Mouse (Mus musculus) embryo, embryonic 10 days (tissue): ENCODE data around the gene Zfhx2.

Source experiments
- DNase-seq: peaks from one replicate; pipeline ENCODE4 v3.0.0-alpha.2; 2015; ENCODE audit warnings: low spot score

Gene Zfhx2

GRCm38 (mm10) chr14:55078366-55078989, 13.6 kb downstream of the Zfhx2 start:
- peak; percentile 65 for DNase-seq

GRCm38 (mm10) chr14:55077481-55078365, 14.4 kb downstream of the Zfhx2 start:
- no peak for DNase-seq

- no peak for DNase-seq
Measured at GRCm38 (mm10) chr14:55076956-55077355, 15.2 kb downstream of the Zfhx2 start.

- no peak for DNase-seq
Measured at GRCm38 (mm10) chr14:55076224-55076623, 15.9 kb downstream of the Zfhx2 start.

- DNase-seq, result no peak
Measured at GRCm38 (mm10) chr14:55074416-55074815, 17.7 kb downstream of the Zfhx2 start.

GRCm38 (mm10) chr14:55071756-55072155, 20.4 kb downstream of the Zfhx2 start:
- DNase-seq, result peak; percentile 46

GRCm38 (mm10) chr14:55066042-55066441, 26.1 kb downstream of the Zfhx2 start:
- DNase-seq, result no peak

- DNase-seq, result no peak
Measured at GRCm38 (mm10) chr14:55065391-55065790, 26.7 kb downstream of the Zfhx2 start.

GRCm38 (mm10) chr14:55064481-55065370, 27.4 kb downstream of the Zfhx2 start:
- DNase-seq, result no peak

GRCm38 (mm10) chr14:55063581-55064381, 28.3 kb downstream of the Zfhx2 start:
- no peak for DNase-seq

- DNase-seq, result no peak
Measured at GRCm38 (mm10) chr14:55063117-55063516, 29.0 kb downstream of the Zfhx2 start.

- DNase-seq, result peak; percentile 60
Measured at GRCm38 (mm10) chr14:55062626-55063025, 29.5 kb downstream of the Zfhx2 start.

GRCm38 (mm10) chr14:55061845-55062244, 30.3 kb downstream of the Zfhx2 start:
- no peak for DNase-seq

GRCm38 (mm10) chr14:55059931-55060330, 32.2 kb downstream of the Zfhx2 start:
- peak; percentile 29 for DNase-seq

- no peak for DNase-seq
Measured at GRCm38 (mm10) chr14:55059009-55059408, 33.1 kb downstream of the Zfhx2 start.

- no peak for DNase-seq
Measured at GRCm38 (mm10) chr14:55055167-55055834, 36.8 kb downstream of the Zfhx2 start.

GRCm38 (mm10) chr14:55054191-55054749, 37.9 kb downstream of the Zfhx2 start:
- no peak for DNase-seq

GRCm38 (mm10) chr14:55053708-55054190, 38.4 kb downstream of the Zfhx2 start:
- no peak for DNase-seq

- DNase-seq, result no peak
Measured at GRCm38 (mm10) chr14:55053050-55053449, 39.1 kb downstream of the Zfhx2 start.

- DNase-seq, result no peak
Measured at GRCm38 (mm10) chr14:55052496-55052895, 39.6 kb downstream of the Zfhx2 start.
